Mouse (Mus musculus) erythroblast, embryonic 14.5 days (primary cell): Measurements from ENCODE around the gene Ccdc122.

ENCODE experiments used
- GATA1 ChIP-seq: IDR thresholded peaks from 2 replicates; pipeline ENCODE4 v1.6.1; 2012; ENCODE audit warnings: low read length, inconsistent platforms, mixed read lengths
- TAL1 ChIP-seq: IDR thresholded peaks from 3 replicates; pipeline ENCODE4 v1.6.1; 2012; ENCODE audit warnings: low read length, inconsistent platforms, mixed read lengths

DNA sequence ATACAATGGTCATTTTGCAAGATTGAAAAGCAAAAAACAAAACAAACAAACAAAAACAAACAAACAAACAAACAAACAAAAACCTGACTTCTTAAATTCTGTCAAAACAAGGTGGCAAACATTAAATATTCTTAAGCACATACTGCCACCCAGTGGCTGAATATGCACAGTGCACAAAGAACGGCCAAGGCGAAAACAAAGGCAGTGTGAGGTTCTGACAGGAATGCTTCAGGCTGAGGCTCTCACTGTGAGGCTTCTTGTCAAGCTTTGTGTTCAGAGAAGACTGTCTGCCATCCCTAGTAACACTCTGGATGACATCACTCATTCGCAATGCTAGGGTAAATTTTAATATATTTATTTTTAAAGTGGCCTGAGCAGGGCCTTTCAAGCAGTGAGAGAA is 24.8 kb upstream of the Ccdc122 start:
- TF ChIP-seq TAL1, result no peak
- TF ChIP-seq GATA1, result no peak
